Mouse (Mus musculus) adrenal gland, postnatal 14 days (tissue): ENCODE results near the gene C2cd3. TPM values are rescaled to one million over a fixed set of nuclear protein-coding genes. Genes with fewer than 3 reads are reported as not detected.

ENCODE experiments used
- DNase-seq: peaks from one replicate; pipeline ENCODE4 v3.0.0; 2021; ENCODE audit warnings: mixed read lengths
- long read RNA-seq, 2 experiments: library from polyadenylated mRNA; stranded (forward); transcript quantifications; one replicate each; pipeline ENCODE4 v2.0.0; 2021
- total RNA-seq: library from RNA; stranded (reverse); gene quantifications from 2 replicates; pipeline ENCODE4 v1.2.3, GENCODE M21; 2021

The C2cd3 gene
- 21.3 and 21.4 TPM in 2 replicates for total RNA-seq
- long read RNA-seq, experiment 1, partial matches to known transcripts, result 2 of 3 reads
- long read RNA-seq, experiment 1, other reads (novel, unspliced or antisense), result 1 of 3 reads
- long read RNA-seq, experiment 2, partial matches to known transcripts, result 2 of 3 reads
- long read RNA-seq, experiment 2, other reads (novel, unspliced or antisense), result 1 of 3 reads

GRCm38 (mm10) chr7:100371495-100372451, at the start of gene C2cd3, which contains the start of gene Ppme1:
Gene C2cd3, plus strand, starts transcription at chr7:100372233.
Gene Ppme1, minus strand, starts transcription at chr7:100372307.
- DNase-seq, result peak; percentile 99

- DNase-seq, result peak; percentile 37
Measured at GRCm38 (mm10) chr7:100323721-100324120, 48.3 kb upstream of the C2cd3 start.

- peak; percentile 56 for DNase-seq
Measured at GRCm38 (mm10) chr7:100325482-100325881, 46.6 kb upstream of the C2cd3 start.

- DNase-seq, result peak; percentile 28
Measured at GRCm38 (mm10) chr7:100327514-100327913, 44.5 kb upstream of the C2cd3 start.

GRCm38 (mm10) chr7:100328636-100329035, 43.4 kb upstream of the C2cd3 start:
- DNase-seq, result no peak

GRCm38 (mm10) chr7:100331269-100331668, 40.8 kb upstream of the C2cd3 start:
- no peak for DNase-seq

- DNase-seq, result no peak
Measured at GRCm38 (mm10) chr7:100335921-100336320, 36.1 kb upstream of the C2cd3 start.

GRCm38 (mm10) chr7:100354984-100355383, 17.0 kb upstream of the C2cd3 start:
- peak; percentile 4 for DNase-seq

GRCm38 (mm10) chr7:100356324-100356723, 15.7 kb upstream of the C2cd3 start:
- DNase-seq, result no peak

- DNase-seq, result no peak
Measured at GRCm38 (mm10) chr7:100356768-100357167, 15.3 kb upstream of the C2cd3 start.

- no peak for DNase-seq
Measured at GRCm38 (mm10) chr7:100357856-100358255, 14.2 kb upstream of the C2cd3 start.

- DNase-seq, result no peak
Measured at GRCm38 (mm10) chr7:100363162-100363561, 8.9 kb upstream of the C2cd3 start.

GRCm38 (mm10) chr7:100364888-100365287, 7.1 kb upstream of the C2cd3 start:
- no peak for DNase-seq

- no peak for DNase-seq
Measured at GRCm38 (mm10) chr7:100372452-100372980, 483 bp downstream of the C2cd3 start.

GRCm38 (mm10) chr7:100378257-100378656, 6.2 kb downstream of the C2cd3 start:
- no peak for DNase-seq

GRCm38 (mm10) chr7:100381161-100381560, 9.1 kb downstream of the C2cd3 start:
- DNase-seq, result no peak

GRCm38 (mm10) chr7:100383207-100383606, 11.2 kb downstream of the C2cd3 start:
- DNase-seq, result no peak

GRCm38 (mm10) chr7:100388174-100388573, 16.1 kb downstream of the C2cd3 start:
- DNase-seq, result no peak

- no peak for DNase-seq
Measured at GRCm38 (mm10) chr7:100390166-100390565, 18.1 kb downstream of the C2cd3 start.

GRCm38 (mm10) chr7:100392265-100392664, 20.2 kb downstream of the C2cd3 start:
- peak; percentile 47 for DNase-seq

- peak; percentile 28 for DNase-seq
Measured at GRCm38 (mm10) chr7:100399231-100399913, 27.3 kb downstream of the C2cd3 start.

GRCm38 (mm10) chr7:100400899-100401539, 29.0 kb downstream of the C2cd3 start:
- no peak for DNase-seq
